Mouse (Mus musculus) lung, adult 2 months (tissue): ENCODE data around the gene Sh2d4b.

Source experiments
- CTCF ChIP-seq: fragments of 200-500 bp; IDR thresholded peaks from 2 replicates; pipeline ENCODE4 v1.5.1; 2011; ENCODE audit warnings: mild to moderate bottlenecking, low read length, control low read depth; ENCODE audit not compliant: insufficient read depth
- POLR2A ChIP-seq: fragments of 200-500 bp; IDR thresholded peaks from 2 replicates; pipeline ENCODE4 v1.6.1; 2011; ENCODE audit warnings: low read depth, mild to moderate bottlenecking, control low read depth, low read length, borderline replicate concordance; ENCODE audit errors: extremely low read depth

DNA sequence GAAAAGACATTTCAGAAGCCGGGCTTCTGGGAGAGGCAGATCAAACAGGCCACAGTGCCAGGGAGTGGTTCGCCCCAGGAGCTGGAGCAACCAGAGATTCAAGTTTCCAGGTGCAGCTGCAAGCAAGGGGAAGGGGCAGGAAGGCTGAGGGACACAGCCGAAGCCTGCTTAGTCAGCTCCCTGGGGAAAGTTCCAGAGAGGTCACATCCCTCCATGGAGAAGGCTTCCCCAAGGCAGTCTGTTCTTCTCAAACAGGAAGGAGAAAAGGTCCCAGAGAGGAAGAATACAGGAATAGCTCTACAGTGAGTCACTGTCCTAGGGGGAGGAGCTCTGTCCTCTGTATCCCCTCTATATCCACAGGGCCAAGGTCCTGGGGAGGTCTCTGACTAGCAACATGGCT lies 21.6 kb upstream of the Sh2d4b start:
- TF ChIP-seq CTCF, result no peak
- no peak for TF ChIP-seq POLR2A
